8 mouse cellular contexts compared by ENCODE assay signal in genomic region chr9:121392427-121392826, GRCm38 (mm10).
A peak's percentile ranks its signal among the peaks of the same experiment; 100 is the strongest.
DNase-seq lines count a peak whose midpoint lies in the region; ATAC-seq and TF ChIP-seq lines count a peak whose summit lies in the region.

No protein-coding gene starts in this region.

- WGBS in hindbrain, embryonic 11.5 days = 51% methylated on average over 5 of the region's 5 CpGs
- WGBS in hindbrain, embryonic 13.5 days = 52% methylated on average over 5 of the region's 5 CpGs
- 35% methylated on average over 5 of the region's 5 CpGs for WGBS in forebrain, embryonic 16.5 days
- 35% methylated on average over 5 of the region's 5 CpGs for WGBS in kidney, postnatal 0 days
- 34% methylated on average over 5 of the region's 5 CpGs for WGBS in liver, embryonic 16.5 days (ENCODE audit: insufficient replicate concordance)
- 22% methylated on average over 5 of the region's 5 CpGs for WGBS in small intestine, adult 2 months

- peak; percentile 72 for DNase-seq in hindbrain, embryonic 11.5 days (ENCODE audit: low spot score)
- DNase-seq in ES-E14 (ENCODE audit: low read depth, low spot score) = peak; percentile 86
- peak; percentile 75 for DNase-seq in cerebellum, adult 11-12 months
- DNase-seq in kidney, postnatal 0 days (ENCODE audit: low spot score) = peak; percentile 80

- no peaks in the 10 kb centered on the region for H3K27me3 ChIP-seq in hindbrain, embryonic 11.5 days (ENCODE audit: control insufficient read depth, insufficient read depth, low read length)
- no peaks in the 10 kb centered on the region for H3K27me3 ChIP-seq in hindbrain, embryonic 13.5 days
- H3K27me3 ChIP-seq in forebrain, embryonic 16.5 days (replicated peaks; ENCODE audit: control insufficient read depth, insufficient read depth, low read length) = no peaks in the 10 kb centered on the region
- H3K27me3 ChIP-seq in kidney, postnatal 0 days (ENCODE audit: insufficient read depth, low read length) = no peaks in the 10 kb centered on the region
- H3K27me3 ChIP-seq in liver, embryonic 16.5 days (ENCODE audit: control insufficient read depth, insufficient read depth, low read depth, low read length) = no peaks in the 10 kb centered on the region
- no peaks in the 10 kb centered on the region for H3K27me3 ChIP-seq in small intestine, adult 2 months (ENCODE audit: control insufficient read depth, insufficient read depth, low read length)

- H3K27ac ChIP-seq in hindbrain, embryonic 11.5 days (ENCODE audit: low read depth, low read length) = no peak overlapping the region
- H3K27ac ChIP-seq in hindbrain, embryonic 13.5 days = no peak overlapping the region
- H3K27ac ChIP-seq in ES-E14 (ENCODE audit: insufficient read depth, low read depth, low read length, poor library complexity, severe bottlenecking) = no peak overlapping the region
- no peak overlapping the region; the same call in 1 of the 2 replicates for H3K27ac ChIP-seq in forebrain, embryonic 16.5 days (ENCODE audit: low read length)
- H3K27ac ChIP-seq in kidney, postnatal 0 days = no peak overlapping the region
- no peak overlapping the region for H3K27ac ChIP-seq in liver, embryonic 16.5 days (ENCODE audit: low read length)
- no peak overlapping the region for H3K27ac ChIP-seq in small intestine, adult 2 months (ENCODE audit: insufficient read depth, low read depth, low read length)

- peak; percentile 81 for TF ChIP-seq CTCF in kidney, postnatal 0 days (IDR thresholded peaks at IDR 0.05; ENCODE audit: low read depth)
- peak; percentile 74; the same call in 1 of the 2 replicates for TF ChIP-seq CTCF in small intestine, adult 2 months (IDR thresholded peaks at IDR 0.05; ENCODE audit: extremely low read depth, insufficient read length, insufficient replicate concordance, low read depth, low read length)

- H3K9ac ChIP-seq in hindbrain, embryonic 11.5 days (ENCODE audit: low read depth, low read length) = no peak overlapping the region
- H3K9ac ChIP-seq in hindbrain, embryonic 13.5 days = no peak overlapping the region
- no peak overlapping the region for H3K9ac ChIP-seq in ES-E14 (ENCODE audit: insufficient read depth, low read depth, low read length, poor library complexity, severe bottlenecking)
- H3K9ac ChIP-seq in forebrain, embryonic 16.5 days (replicated peaks; ENCODE audit: low read depth, low read length) = no peak overlapping the region
- H3K9ac ChIP-seq in kidney, postnatal 0 days (ENCODE audit: low read depth, low read length) = no peak overlapping the region
- no peak overlapping the region for H3K9ac ChIP-seq in liver, embryonic 16.5 days (ENCODE audit: low read depth, low read length)

- no peak overlapping the region for H3K4me3 ChIP-seq in hindbrain, embryonic 11.5 days (ENCODE audit: low read depth, low read length)
- H3K4me3 ChIP-seq in hindbrain, embryonic 13.5 days = no peak overlapping the region
- no peak overlapping the region for H3K4me3 ChIP-seq in ES-E14 (ENCODE audit: insufficient read depth in 1 of 2, low read depth in 1 of 2, low read length in 2 of 2, poor library complexity in 1 of 2, severe bottlenecking in 1 of 2)
- H3K4me3 ChIP-seq in forebrain, embryonic 16.5 days (replicated peaks; ENCODE audit: low read length) = no peak overlapping the region
- no peak overlapping the region for H3K4me3 ChIP-seq in kidney, postnatal 0 days (replicated peaks; ENCODE audit: low read depth, low read length)
- H3K4me3 ChIP-seq in liver, embryonic 16.5 days (ENCODE audit: low read depth, low read length) = no peak overlapping the region
- no peak overlapping the region for H3K4me3 ChIP-seq in small intestine, adult 2 months (ENCODE audit: low read depth, low read length)

- H3K4me2 ChIP-seq in hindbrain, embryonic 11.5 days (replicated peaks; ENCODE audit: low read depth, low read length) = no peak overlapping the region
- H3K4me2 ChIP-seq in hindbrain, embryonic 13.5 days = no peak overlapping the region
- H3K4me2 ChIP-seq in forebrain, embryonic 16.5 days (ENCODE audit: low read length) = no peak overlapping the region
- no peak overlapping the region for H3K4me2 ChIP-seq in kidney, postnatal 0 days (ENCODE audit: low read length)
- H3K4me2 ChIP-seq in liver, embryonic 16.5 days (ENCODE audit: low read depth, low read length) = no peak overlapping the region

- no peaks in the 10 kb centered on the region for H3K9me3 ChIP-seq in hindbrain, embryonic 11.5 days (ENCODE audit: control insufficient read depth, low read length)
- no peaks in the 10 kb centered on the region for H3K9me3 ChIP-seq in hindbrain, embryonic 13.5 days
- H3K9me3 ChIP-seq in ES-E14 (ENCODE audit: control insufficient read depth, insufficient read depth, low read depth, low read length) = no peaks in the 10 kb centered on the region
- H3K9me3 ChIP-seq in forebrain, embryonic 16.5 days (ENCODE audit: control insufficient read depth, low read length) = no peaks in the 10 kb centered on the region
- no peaks in the 10 kb centered on the region for H3K9me3 ChIP-seq in kidney, postnatal 0 days (replicated peaks; ENCODE audit: low read length)
- no peaks in the 10 kb centered on the region for H3K9me3 ChIP-seq in liver, embryonic 16.5 days (replicated peaks; ENCODE audit: control insufficient read depth, low read length)

- in situ Hi-C loops in ES-E14 (cut with MboI; ENCODE audit: low sequenced_read_pairs in 2 of 2, unreplicated experiment in 2 of 2) = no loop called here

- no peaks in the 10 kb centered on the region for H3K36me3 ChIP-seq in hindbrain, embryonic 11.5 days (ENCODE audit: control insufficient read depth, insufficient read depth, low read length)
- H3K36me3 ChIP-seq in hindbrain, embryonic 13.5 days = peaks cover 11% of the 10 kb centered on the region; the same call in 1 of the 2 replicates
- H3K36me3 ChIP-seq in ES-E14 (ENCODE audit: control insufficient read depth, insufficient read depth, low read length, poor library complexity, severe bottlenecking) = peaks cover 5% of the 10 kb centered on the region; the same call in 1 of the 2 replicates
- H3K36me3 ChIP-seq in forebrain, embryonic 16.5 days (ENCODE audit: control insufficient read depth, insufficient read depth) = no peaks in the 10 kb centered on the region
- no peaks in the 10 kb centered on the region for H3K36me3 ChIP-seq in kidney, postnatal 0 days (ENCODE audit: insufficient read depth, low read length)
- H3K36me3 ChIP-seq in liver, embryonic 16.5 days (ENCODE audit: control insufficient read depth, insufficient read depth) = 0 out of 2 replicates have a peak, but pooled peaks cover 2% of the 10 kb centered on the region
- H3K36me3 ChIP-seq in small intestine, adult 2 months (ENCODE audit: control insufficient read depth, insufficient read depth, low read length) = peaks cover 12% of the 10 kb centered on the region

- no peak for TF ChIP-seq POLR2A in small intestine, adult 2 months (IDR thresholded peaks at IDR 0.05; ENCODE audit: low read depth, low read length)

- no peaks in the 10 kb centered on the region for H3K4me1 ChIP-seq in hindbrain, embryonic 11.5 days (replicated peaks; ENCODE audit: control insufficient read depth, insufficient read depth, low read length)
- peaks cover 15% of the 10 kb centered on the region for H3K4me1 ChIP-seq in hindbrain, embryonic 13.5 days (replicated peaks)
- peaks cover 0 to 7% of the 10 kb centered on the region in 2 experiments; a peak in 1 of 4 replicates for H3K4me1 ChIP-seq in ES-E14 (ENCODE audit: control insufficient read depth in 2 of 2, insufficient read depth in 2 of 2, low read length in 2 of 2, poor library complexity in 1 of 2)
- peaks cover 22% of the 10 kb centered on the region for H3K4me1 ChIP-seq in forebrain, embryonic 16.5 days (replicated peaks; ENCODE audit: control insufficient read depth, insufficient read depth, low read length)
- H3K4me1 ChIP-seq in kidney, postnatal 0 days (replicated peaks; ENCODE audit: insufficient read depth, low read length) = peaks cover 6% of the 10 kb centered on the region; the same call in 1 of the 2 replicates
- H3K4me1 ChIP-seq in liver, embryonic 16.5 days (ENCODE audit: control insufficient read depth, low read depth, low read length) = no peaks in the 10 kb centered on the region
- H3K4me1 ChIP-seq in small intestine, adult 2 months (ENCODE audit: control insufficient read depth, insufficient read depth, insufficient read length, low read length) = peaks cover 17% of the 10 kb centered on the region

- no peak for ATAC-seq in hindbrain, embryonic 11.5 days (ENCODE audit: low FRiP score)
- no peak for ATAC-seq in hindbrain, embryonic 13.5 days (ENCODE audit: low FRiP score)
- peak; percentile 38 for ATAC-seq in forebrain, embryonic 16.5 days
- ATAC-seq in kidney, postnatal 0 days (replicated peaks; ENCODE audit: low FRiP score, low read depth) = no peak
- peak; percentile 64 for ATAC-seq in liver, embryonic 16.5 days (ENCODE audit: low read depth)

TF ChIP-seq in ES-E14, 5 proteins besides CTCF, POLR2A, EP300 and RAD21:
- TF ChIP-seq ZC3H11A (IDR thresholded peaks at IDR 0.05; ENCODE audit: borderline replicate concordance, low read depth, low read length) = no peak
- TF ChIP-seq ZNF384 (IDR thresholded peaks at IDR 0.05; ENCODE audit: low read depth, low read length) = no peak
- TF ChIP-seq MAFK (IDR thresholded peaks at IDR 0.05; ENCODE audit: insufficient read depth, low read depth, low read length) = no peak
- no peak for TF ChIP-seq CHD2 (IDR thresholded peaks at IDR 0.05; ENCODE audit: low read depth, low read length)
- no peak for TF ChIP-seq HCFC1 (IDR thresholded peaks at IDR 0.05; ENCODE audit: borderline replicate concordance, insufficient read depth, low read length)

Comparison
In these comparisons a context has a peak if more than half of its experiments do, and no peak if none do; other contexts are left out.
1. ATAC-seq: peak in forebrain, embryonic 16.5 days (single experiment) and liver, embryonic 16.5 days (single experiment); none in hindbrain, embryonic 11.5 days (single experiment), hindbrain, embryonic 13.5 days (single experiment) and kidney, postnatal 0 days (single experiment).
2. Peak in every context shown above with its lines, with median percentiles within 50 percentile points of each other: DNase-seq.